Comparison of ENCODE assay signal across 35 mouse cellular contexts in genomic region chr4:59157654-59158053, GRCm38 (mm10). TPM values are rescaled to one million over a fixed set of nuclear protein-coding genes. Genes with fewer than 3 reads are reported as not detected.
A peak's percentile ranks its signal among the peaks of the same experiment; 100 is the strongest.
DNase-seq lines count a peak whose midpoint lies in the region; ATAC-seq and TF ChIP-seq lines count a peak whose summit lies in the region.
"Had no signal": no experiment of that assay in that cellular context is flagged by ENCODE, and none has a peak within 500 bp of the region (broad histone marks: within the 10 kb centered on the region; RNA-seq: fewer than 3 reads in every experiment).

No protein-coding gene starts in this region.

- peak overlapping the region; percentile 32 for H3K4me2 ChIP-seq in liver, embryonic 14.5 days (ENCODE audit: low read depth)
- H3K4me2 ChIP-seq: forebrain, embryonic 13.5 days; heart, embryonic 13.5 days; hindbrain, embryonic 14.5 days had no signal

- H3K27me3 ChIP-seq in G1E (ENCODE audit: insufficient read depth, low read length) (no peaks in the 10 kb centered on the region), MEL (ENCODE audit: control insufficient read depth in 1 of 2, insufficient read depth in 2 of 2, low read length in 2 of 2) (no peaks in the 10 kb centered on the region)
- H3K27me3 ChIP-seq in liver, embryonic 14.5 days (ENCODE audit: control insufficient read depth, insufficient read depth, low read length): no peaks in the 10 kb centered on the region
- H3K27me3 ChIP-seq: forebrain, embryonic 13.5 days; heart, embryonic 13.5 days; Patski had no signal

- peak overlapping the region; percentile 79 for H3K27ac ChIP-seq in MEL (ENCODE audit: control insufficient read depth, low read depth, low read length)
- peak overlapping the region; percentile 7; the same call in 1 of the 2 replicates for H3K27ac ChIP-seq in liver, embryonic 14.5 days
- H3K27ac ChIP-seq: forebrain, embryonic 10.5 days; forebrain, embryonic 13.5 days; heart, adult 2 months; heart, embryonic 10.5 days; heart, embryonic 13.5 days; hindbrain, embryonic 14.5 days; hindbrain, postnatal 0 days had no signal

- 17% methylated on average over 2 of the region's 2 CpGs for WGBS in liver, embryonic 14.5 days (ENCODE audit: insufficient replicate concordance)

- TF ChIP-seq CTCF in G1E (IDR thresholded peaks at IDR 0.05; ENCODE audit: low read depth, low read length): no peak
- TF ChIP-seq CTCF in MEL (IDR thresholded peaks at IDR 0.05 in 2 of 3, conservative IDR thresholded peaks at IDR 0.05 in 1 of 3; ENCODE audit: control insufficient read depth in 1 of 3, insufficient read depth in 1 of 3, low read depth in 2 of 3, low read length in 3 of 3, poor library complexity in 1 of 3, severe bottlenecking in 1 of 3): no peak
- TF ChIP-seq CTCF in liver, embryonic 14.5 days (IDR thresholded peaks at IDR 0.05; ENCODE audit: low read depth): no peak

- TF ChIP-seq RAD21 in MEL (IDR thresholded peaks at IDR 0.05; ENCODE audit: low read depth, low read length): no peak

- TF ChIP-seq EP300 in MEL (IDR thresholded peaks at IDR 0.05; ENCODE audit: low read depth in 1 of 2, low read length in 2 of 2): no peak
- TF ChIP-seq EP300 in liver, embryonic 14.5 days (IDR thresholded peaks at IDR 0.05; ENCODE audit: low read depth): no peak

- H3K36me3 ChIP-seq in G1E (replicated peaks) (no peaks in the 10 kb centered on the region), MEL (ENCODE audit: control insufficient read depth in 1 of 2, insufficient read depth in 2 of 2, low read length in 2 of 2) (peaks cover 0 to 53% of the 10 kb centered on the region in 2 experiments; a peak in 2 of 4 replicates)
- no peaks in the 10 kb centered on the region for H3K36me3 ChIP-seq in liver, embryonic 14.5 days (replicated peaks; ENCODE audit: control insufficient read depth, insufficient read depth, low read depth)
- H3K36me3 ChIP-seq: forebrain, embryonic 10.5 days; heart, embryonic 10.5 days; heart, embryonic 13.5 days had no signal

- peak overlapping the region; percentile 24; the same call in 1 of the 2 replicates for H3K4me3 ChIP-seq in G1E (ENCODE audit: low read depth, low read length)
- H3K4me3 ChIP-seq in MEL (ENCODE audit: control insufficient read depth in 1 of 2, insufficient read depth in 1 of 2, low read depth in 2 of 2, low read length in 2 of 2): peak overlapping the region; percentile 2 to 47; a peak in 2 of 4 replicates
- H3K4me3 ChIP-seq in liver, embryonic 14.5 days (ENCODE audit: insufficient read depth in 1 of 2, low read depth in 2 of 2, low read length in 2 of 2): no peak overlapping the region
- H3K4me3 ChIP-seq: forebrain, embryonic 10.5 days; forebrain, embryonic 13.5 days; heart, adult 2 months; heart, embryonic 10.5 days; heart, embryonic 13.5 days had no signal

- H3K79me2 ChIP-seq in MEL (ENCODE audit: control insufficient read depth, insufficient read depth, low read length, poor library complexity): no peaks in the 10 kb centered on the region

- ATAC-seq in G1E (ENCODE audit: extremely low read depth, insufficient number of reproducible peaks, low FRiP score, poor library complexity, severe bottlenecking): peak; percentile 50
- ATAC-seq in liver, embryonic 14.5 days (ENCODE audit: insufficient read depth): peak; percentile 19; the same call in 1 of the 2 replicates
- ATAC-seq in megakaryocyte progenitor cell, adult 5-6 weeks (replicated peaks; ENCODE audit: poor library complexity): peak; percentile 33
- ATAC-seq: forebrain, embryonic 13.5 days; forebrain, postnatal 0 days; hindbrain, postnatal 0 days; Patski had no signal

- peak overlapping the region; percentile 20 for H3K9ac ChIP-seq in MEL (ENCODE audit: control insufficient read depth, low read depth, low read length, poor library complexity, severe bottlenecking)
- H3K9ac ChIP-seq in liver, embryonic 14.5 days (replicated peaks): no peak overlapping the region
- H3K9ac ChIP-seq: forebrain, embryonic 13.5 days; forebrain, postnatal 0 days; heart, embryonic 13.5 days; hindbrain, embryonic 14.5 days had no signal

- no peaks in the 10 kb centered on the region for H3K9me3 ChIP-seq in G1E (replicated peaks)
- no peaks in the 10 kb centered on the region for H3K9me3 ChIP-seq in MEL (replicated peaks; ENCODE audit: insufficient read depth, low read length)
- no peaks in the 10 kb centered on the region for H3K9me3 ChIP-seq in liver, embryonic 14.5 days (ENCODE audit: control insufficient read depth, low read length)
- H3K9me3 ChIP-seq: forebrain, embryonic 10.5 days; forebrain, embryonic 13.5 days; heart, embryonic 10.5 days; heart, embryonic 13.5 days had no signal

- DNase-seq in G1E (ENCODE audit: low spot score) (peak; percentile 28), MEL (ENCODE audit: low read depth, low spot score) (no peak)
- no peak for DNase-seq in liver, embryonic 14.5 days (ENCODE audit: low read depth in 3 of 3, low spot score in 3 of 3)
- DNase-seq in adrenal gland, postnatal 36 days: no peak
- no peak for DNase-seq in layer of hippocampus, postnatal 10 days (ENCODE audit: low spot score in 2 of 2)
- no peak for DNase-seq in lung, postnatal 10 days
- DNase-seq in kidney, postnatal 36 days: no peak
- DNase-seq: adrenal gland, postnatal 10 days; cerebellum, adult 11 months; cerebellum, adult 2 months; cerebellum, adult 9-11 months; cerebellum, postnatal 25 days; forebrain, postnatal 0 days; gastrocnemius, postnatal 25 days; heart, adult 2 months; heart, postnatal 14 days; heart, postnatal 4 days had no signal

- no peak for TF ChIP-seq POLR2A in MEL (IDR thresholded peaks at IDR 0.05; ENCODE audit: control insufficient read depth in 1 of 2, insufficient read depth in 1 of 2, low read depth in 1 of 2, low read length in 2 of 2, poor library complexity in 1 of 2)

- H3K4me1 ChIP-seq in G1E (ENCODE audit: insufficient read depth, low read depth, low read length) (peaks cover 85% of the 10 kb centered on the region), MEL (ENCODE audit: control insufficient read depth in 1 of 2, insufficient read depth in 2 of 2, low read length in 2 of 2) (peaks cover 13 to 58% of the 10 kb centered on the region in 2 experiments)
- peaks cover 6 to 38% of the 10 kb centered on the region in 2 experiments for H3K4me1 ChIP-seq in liver, embryonic 14.5 days (replicated peaks; ENCODE audit: control insufficient read depth in 2 of 2, insufficient read depth in 2 of 2, low read length in 1 of 2)
- H3K4me1 ChIP-seq: forebrain, embryonic 10.5 days had no signal

TF ChIP-seq in MEL, 35 proteins besides CTCF, POLR2A, EP300 and RAD21:
- no peak for TF ChIP-seq ETS1 (IDR thresholded peaks at IDR 0.05; ENCODE audit: low read depth, low read length)
- TF ChIP-seq MYC (IDR thresholded peaks at IDR 0.05; ENCODE audit: low read depth, low read length): no peak
- peak; percentile 61 for TF ChIP-seq GATA1 (IDR thresholded peaks at IDR 0.05; ENCODE audit: low read depth, low read length)

RNA-seq across cellular contexts. Expression of gene AI481877, which starts 18.9 kb away (rescaled TPM):
- total RNA-seq in G1E (2014; fragmentation: Nextera tagmentation) (0.68 and 1.5 TPM in 2 replicates), G1E (2017) (0.05 and 0.06 TPM in 2 replicates), MEL (2012; rRNA removed) (not detected in 2 replicates)
- polyA plus RNA-seq in G1E (2012) (not detected in 2 replicates), MEL (2012; ENCODE audit: insufficient read depth in 1 of 2, insufficient read length in 2 of 2, low read depth in 1 of 2, low replicate concordance in 2 of 2, missing spikeins in 1 of 2) (under 1 TPM in 1 of 2 experiments, not detected in 1; 0.01 TPM)
- polyA plus RNA-seq in liver, embryonic 14.5 days (2012; rRNA removed): not detected in 2 replicates
- not detected in 2 replicates for polyA plus RNA-seq in liver, embryonic 14.5 days (2014; fragmentation: Nextera tagmentation; extraction: Ambion mirVana)
- not detected in 2 replicates for total RNA-seq in megakaryocyte progenitor cell, adult 5-6 weeks (2015)
- not detected in 2 replicates for total RNA-seq in megakaryocyte progenitor cell, adult 5-6 weeks (2017)
- not detected for total RNA-seq in adrenal gland, postnatal 36 days (2021)
- total RNA-seq in layer of hippocampus, postnatal 10 days (2021): not detected
- total RNA-seq: adrenal gland, adult 18-20 months; forebrain, postnatal 0 days; gastrocnemius, adult 8-10 months; gastrocnemius, postnatal 25 days; heart, adult 2 months; heart, postnatal 14 days; heart, postnatal 4 days; hindbrain, postnatal 0 days had no signal
- polyA plus RNA-seq: C2C12; CD4-positive, CD25-positive, alpha-beta regulatory T cell, adult 4 months; cerebellum, adult 2 months; embryonic facial prominence, embryonic 11.5 days; embryonic facial prominence, embryonic 14.5 days; forebrain, embryonic 10.5 days; forebrain, embryonic 13.5 days; forebrain, postnatal 0 days; frontal cortex, adult 2 months; gonadal fat pad, adult 2 months; heart, adult 2 months; heart, embryonic 10.5 days; heart, embryonic 13.5 days; heart, embryonic 16.5 days; hindbrain, embryonic 11.5 days; hindbrain, embryonic 14.5 days had no signal

RNA-seq across cellular contexts. Expression of gene Ugcg, which starts 31.4 kb away (rescaled TPM):
- total RNA-seq in G1E (2014; fragmentation: Nextera tagmentation) (622 and 664 TPM in 2 replicates), G1E (2017) (341 and 382 TPM in 2 replicates), MEL (2012; rRNA removed) (39.1 and 45.4 TPM in 2 replicates)
- polyA plus RNA-seq in G1E (2012) (142 and 168 TPM in 2 replicates), MEL (2012; ENCODE audit: insufficient read depth in 1 of 2, insufficient read length in 2 of 2, low read depth in 1 of 2, low replicate concordance in 2 of 2, missing spikeins in 1 of 2) (10 to 100 TPM in 1 of 2 experiments, not detected in 1; 30.8 TPM)
- 19.3 and 21.7 TPM in 2 replicates for polyA plus RNA-seq in liver, embryonic 14.5 days (2012; rRNA removed)
- 7.5 and 9.9 TPM in 2 replicates for polyA plus RNA-seq in liver, embryonic 14.5 days (2014; fragmentation: Nextera tagmentation; extraction: Ambion mirVana)
- total RNA-seq in megakaryocyte progenitor cell, adult 5-6 weeks (2015): 65.5 and 90.4 TPM in 2 replicates
- 37.4 and 62.2 TPM in 2 replicates for total RNA-seq in megakaryocyte progenitor cell, adult 5-6 weeks (2017)
- 10 to 100 TPM; 40.2 to 46.3 TPM for total RNA-seq in adrenal gland, postnatal 36 days (2021)
- total RNA-seq in layer of hippocampus, postnatal 10 days (2021): 10 to 100 TPM; 78.9 to 90.0 TPM

Comparison
In these comparisons a context has a peak if more than half of its experiments do, and no peak if none do; other contexts are left out.
1. H3K4me3 ChIP-seq: peak in G1E (single experiment) and MEL (2 of 2); none in liver, embryonic 14.5 days (0 of 2).
2. Peak in every context shown above with its lines, with median percentiles within 50 percentile points of each other: ATAC-seq.